ENCODE assay signal across 13 mouse cellular contexts in the genomic region with DNA sequence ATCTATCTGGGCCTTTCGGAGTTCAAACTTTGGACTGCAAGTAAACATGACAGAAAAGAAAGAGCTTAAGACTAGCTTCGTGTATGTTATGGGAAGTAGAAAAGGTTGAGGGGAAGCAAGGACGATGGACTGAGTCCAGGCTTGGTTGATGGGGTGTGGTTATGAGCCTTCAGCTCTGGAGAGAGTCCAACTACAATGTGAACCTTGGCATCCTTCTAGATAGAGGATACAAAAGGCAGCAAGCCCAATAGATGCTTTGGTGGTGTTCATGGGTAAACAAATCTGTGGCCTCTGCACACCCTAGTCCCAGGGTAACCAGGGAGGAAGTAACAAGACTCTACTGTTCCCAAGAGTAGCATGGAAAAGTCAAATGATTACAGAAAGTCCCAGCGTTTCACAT. TPM values are rescaled to one million over a fixed set of nuclear protein-coding genes. Genes with fewer than 3 reads are reported as not detected.
DNase-seq lines count a peak whose midpoint lies in the region; ATAC-seq and TF ChIP-seq lines count a peak whose summit lies in the region.
"Had no signal": no experiment of that assay in that cellular context is flagged by ENCODE, and none has a peak within 500 bp of the region (broad histone marks: within the 10 kb centered on the region; RNA-seq: fewer than 3 reads in every experiment).

No protein-coding gene starts in this region.

- DNase-seq in kidney, adult 9 months = peak; percentile 34
- no peak for DNase-seq in kidney, adult 18-20 months
- no peak for DNase-seq in heart, postnatal 0 days (ENCODE audit: low spot score)
- DNase-seq in kidney, postnatal 0 days (ENCODE audit: low spot score) = peak; percentile 50
- DNase-seq in hindbrain, postnatal 0 days (ENCODE audit: low spot score) = no peak
- DNase-seq: adrenal gland, postnatal 14 days; thymus, postnatal 4 days had no signal

- H3K4me2 ChIP-seq in heart, postnatal 0 days (ENCODE audit: low read depth, low read length) = no peak overlapping the region
- no peak overlapping the region for H3K4me2 ChIP-seq in kidney, postnatal 0 days (ENCODE audit: low read length)
- no peak overlapping the region for H3K4me2 ChIP-seq in stomach, embryonic 15.5 days
- no peak overlapping the region for H3K4me2 ChIP-seq in midbrain, embryonic 13.5 days (replicated peaks)
- no peak overlapping the region for H3K4me2 ChIP-seq in hindbrain, postnatal 0 days (ENCODE audit: low read depth, low read length)
- H3K4me2 ChIP-seq: hindbrain, embryonic 12.5 days; midbrain, embryonic 12.5 days had no signal

- no peak for TF ChIP-seq EP300 in heart, postnatal 0 days (IDR thresholded peaks at IDR 0.05; ENCODE audit: low read depth)

- 0 out of 2 replicates have a peak, but pooled peaks cover 8% of the 10 kb centered on the region for H3K9me3 ChIP-seq in heart, postnatal 0 days (replicated peaks; ENCODE audit: control insufficient read depth, low read length)
- H3K9me3 ChIP-seq in kidney, postnatal 0 days (replicated peaks; ENCODE audit: low read length) = no peaks in the 10 kb centered on the region
- H3K9me3 ChIP-seq in stomach, embryonic 15.5 days = no peaks in the 10 kb centered on the region
- no peaks in the 10 kb centered on the region for H3K9me3 ChIP-seq in midbrain, embryonic 13.5 days
- peaks cover 3% of the 10 kb centered on the region; the same call in 1 of the 2 replicates for H3K9me3 ChIP-seq in hindbrain, postnatal 0 days (ENCODE audit: low read length)
- H3K9me3 ChIP-seq: midbrain, embryonic 12.5 days had no signal

- WGBS in heart, postnatal 0 days = 42% methylated on average over 4 of the region's 4 CpGs
- WGBS in kidney, postnatal 0 days = 56% methylated on average over 4 of the region's 4 CpGs
- WGBS in stomach, embryonic 15.5 days = 46% methylated on average over 4 of the region's 4 CpGs
- 86% methylated on average over 4 of the region's 4 CpGs for WGBS in midbrain, embryonic 13.5 days
- 81% methylated on average over 4 of the region's 4 CpGs for WGBS in hindbrain, postnatal 0 days

- peak overlapping the region; percentile 44 for H3K27ac ChIP-seq in heart, postnatal 0 days (ENCODE audit: low read depth)
- H3K27ac ChIP-seq in kidney, postnatal 0 days = peak overlapping the region; percentile 57
- peak overlapping the region; percentile 37; the same call in 1 of the 2 replicates for H3K27ac ChIP-seq in stomach, embryonic 15.5 days
- no peak overlapping the region for H3K27ac ChIP-seq in midbrain, embryonic 13.5 days
- no peak overlapping the region for H3K27ac ChIP-seq in hindbrain, postnatal 0 days
- H3K27ac ChIP-seq: hindbrain, embryonic 12.5 days; liver, embryonic 14.5 days; midbrain, embryonic 12.5 days had no signal

- H3K9ac ChIP-seq in heart, postnatal 0 days (replicated peaks; ENCODE audit: low read depth, low read length) = no peak overlapping the region
- H3K9ac ChIP-seq in kidney, postnatal 0 days (ENCODE audit: low read depth, low read length) = no peak overlapping the region
- no peak overlapping the region for H3K9ac ChIP-seq in stomach, embryonic 15.5 days
- H3K9ac ChIP-seq in midbrain, embryonic 13.5 days (replicated peaks) = no peak overlapping the region
- H3K9ac ChIP-seq in hindbrain, postnatal 0 days (replicated peaks; ENCODE audit: low read length) = no peak overlapping the region
- H3K9ac ChIP-seq: hindbrain, embryonic 12.5 days; liver, embryonic 14.5 days; midbrain, embryonic 12.5 days had no signal

- H3K36me3 ChIP-seq in heart, postnatal 0 days (replicated peaks; ENCODE audit: control insufficient read depth, insufficient read depth, low read length) = no peaks in the 10 kb centered on the region
- no peaks in the 10 kb centered on the region for H3K36me3 ChIP-seq in kidney, postnatal 0 days (ENCODE audit: insufficient read depth, low read length)
- H3K36me3 ChIP-seq in stomach, embryonic 15.5 days = no peaks in the 10 kb centered on the region
- H3K36me3 ChIP-seq in midbrain, embryonic 13.5 days = no peaks in the 10 kb centered on the region
- no peaks in the 10 kb centered on the region for H3K36me3 ChIP-seq in hindbrain, postnatal 0 days (ENCODE audit: insufficient read depth, low read length)
- H3K36me3 ChIP-seq: hindbrain, embryonic 12.5 days; midbrain, embryonic 12.5 days had no signal

- H3K4me3 ChIP-seq in heart, postnatal 0 days (ENCODE audit: low read depth, low read length) = no peak overlapping the region
- H3K4me3 ChIP-seq in kidney, postnatal 0 days (replicated peaks; ENCODE audit: low read depth, low read length) = no peak overlapping the region
- H3K4me3 ChIP-seq in stomach, embryonic 15.5 days (replicated peaks) = no peak overlapping the region
- no peak overlapping the region for H3K4me3 ChIP-seq in midbrain, embryonic 13.5 days (replicated peaks)
- no peak overlapping the region for H3K4me3 ChIP-seq in hindbrain, postnatal 0 days (ENCODE audit: low read length)
- H3K4me3 ChIP-seq: hindbrain, embryonic 12.5 days; midbrain, embryonic 12.5 days had no signal

- no peak for TF ChIP-seq CTCF in heart, postnatal 0 days (IDR thresholded peaks at IDR 0.05; ENCODE audit: low read depth)
- no peak for TF ChIP-seq CTCF in kidney, postnatal 0 days (IDR thresholded peaks at IDR 0.05; ENCODE audit: low read depth)
- no peak for TF ChIP-seq CTCF in hindbrain, postnatal 0 days (IDR thresholded peaks at IDR 0.05; ENCODE audit: low read depth)

- no peaks in the 10 kb centered on the region for H3K27me3 ChIP-seq in heart, postnatal 0 days (ENCODE audit: control insufficient read depth, insufficient read depth, low read length)
- H3K27me3 ChIP-seq in kidney, postnatal 0 days (ENCODE audit: insufficient read depth, low read length) = no peaks in the 10 kb centered on the region
- H3K27me3 ChIP-seq in stomach, embryonic 15.5 days (replicated peaks) = no peaks in the 10 kb centered on the region
- no peaks in the 10 kb centered on the region for H3K27me3 ChIP-seq in midbrain, embryonic 13.5 days
- no peaks in the 10 kb centered on the region for H3K27me3 ChIP-seq in hindbrain, postnatal 0 days (ENCODE audit: insufficient read depth, low read length)
- H3K27me3 ChIP-seq: CH12.LX; hindbrain, embryonic 12.5 days; midbrain, embryonic 12.5 days had no signal

- no peak for ATAC-seq in heart, postnatal 0 days (ENCODE audit: insufficient read depth, low read depth)
- no peak for ATAC-seq in kidney, postnatal 0 days (replicated peaks; ENCODE audit: low FRiP score, low read depth)
- ATAC-seq in stomach, embryonic 15.5 days (ENCODE audit: insufficient read depth, low FRiP score, low read depth) = no peak
- no peak for ATAC-seq in midbrain, embryonic 13.5 days
- ATAC-seq in hindbrain, postnatal 0 days = no peak

- H3K4me1 ChIP-seq in heart, postnatal 0 days (ENCODE audit: control insufficient read depth, insufficient read depth) = peaks cover 21% of the 10 kb centered on the region
- no peaks in the 10 kb centered on the region for H3K4me1 ChIP-seq in kidney, postnatal 0 days (replicated peaks; ENCODE audit: insufficient read depth, low read length)
- peaks cover 10% of the 10 kb centered on the region; the same call in 1 of the 2 replicates for H3K4me1 ChIP-seq in stomach, embryonic 15.5 days
- no peaks in the 10 kb centered on the region for H3K4me1 ChIP-seq in midbrain, embryonic 13.5 days (replicated peaks)
- H3K4me1 ChIP-seq in hindbrain, postnatal 0 days (ENCODE audit: insufficient read depth, low read length) = peaks cover 3% of the 10 kb centered on the region; the same call in 1 of the 2 replicates
- H3K4me1 ChIP-seq: hindbrain, embryonic 12.5 days; midbrain, embryonic 12.5 days had no signal

RNA-seq across cellular contexts. Expression of gene Ipp, which starts 14.9 kb away (rescaled TPM):
- total RNA-seq in heart, postnatal 0 days (2014; rRNA removed; ENCODE audit: low replicate concordance) = 6.1 and 6.2 TPM in 2 replicates
- 14.9 and 15.9 TPM in 2 replicates for polyA plus RNA-seq in heart, postnatal 0 days (2015; fragmentation: Nextera tagmentation; extraction: Ambion mirVana)
- polyA plus RNA-seq in kidney, postnatal 0 days (2015; fragmentation: Nextera tagmentation; extraction: Ambion mirVana) = 15.5 and 16.2 TPM in 2 replicates
- 14.0 and 15.2 TPM in 2 replicates for polyA plus RNA-seq in stomach, embryonic 15.5 days (2015; fragmentation: Nextera tagmentation; extraction: Ambion mirVana)
- polyA plus RNA-seq in midbrain, embryonic 13.5 days (2015; fragmentation: Nextera tagmentation; extraction: Ambion mirVana) = 14.4 and 15.1 TPM in 2 replicates
- total RNA-seq in hindbrain, postnatal 0 days (2014; rRNA removed) = 3.8 and 4.6 TPM in 2 replicates
- polyA plus RNA-seq in hindbrain, postnatal 0 days (2015; fragmentation: Nextera tagmentation; extraction: Ambion mirVana) = 11.1 and 12.1 TPM in 2 replicates

RNA-seq across cellular contexts. Expression of gene Mast2, which starts 28.5 kb away (rescaled TPM):
- total RNA-seq in heart, postnatal 0 days (2014; rRNA removed; ENCODE audit: low replicate concordance) = 49.8 and 52.5 TPM in 2 replicates
- 14.3 and 14.9 TPM in 2 replicates for polyA plus RNA-seq in heart, postnatal 0 days (2015; fragmentation: Nextera tagmentation; extraction: Ambion mirVana)
- polyA plus RNA-seq in kidney, postnatal 0 days (2015; fragmentation: Nextera tagmentation; extraction: Ambion mirVana) = 7.4 and 8.8 TPM in 2 replicates
- 13.0 and 14.3 TPM in 2 replicates for polyA plus RNA-seq in stomach, embryonic 15.5 days (2015; fragmentation: Nextera tagmentation; extraction: Ambion mirVana)
- polyA plus RNA-seq in midbrain, embryonic 13.5 days (2015; fragmentation: Nextera tagmentation; extraction: Ambion mirVana) = 45.0 and 47.0 TPM in 2 replicates
- total RNA-seq in hindbrain, postnatal 0 days (2014; rRNA removed) = 63.9 and 80.6 TPM in 2 replicates
- 20.7 and 25.5 TPM in 2 replicates for polyA plus RNA-seq in hindbrain, postnatal 0 days (2015; fragmentation: Nextera tagmentation; extraction: Ambion mirVana)

Comparison
In these comparisons a context has a peak if more than half of its experiments do, and no peak if none do; other contexts are left out.
1. DNase-seq: peak in kidney, adult 9 months (single experiment) and kidney, postnatal 0 days (single experiment); none in kidney, adult 18-20 months (single experiment), heart, postnatal 0 days (single experiment) and hindbrain, postnatal 0 days (single experiment).
2. H3K27ac ChIP-seq: peak in heart, postnatal 0 days (single experiment), kidney, postnatal 0 days (single experiment) and stomach, embryonic 15.5 days (single experiment); none in midbrain, embryonic 13.5 days (single experiment) and hindbrain, postnatal 0 days (single experiment).